Mouse (Mus musculus): ENCODE measurements around the gene Rab22a.

Rab22a gene

DNA sequence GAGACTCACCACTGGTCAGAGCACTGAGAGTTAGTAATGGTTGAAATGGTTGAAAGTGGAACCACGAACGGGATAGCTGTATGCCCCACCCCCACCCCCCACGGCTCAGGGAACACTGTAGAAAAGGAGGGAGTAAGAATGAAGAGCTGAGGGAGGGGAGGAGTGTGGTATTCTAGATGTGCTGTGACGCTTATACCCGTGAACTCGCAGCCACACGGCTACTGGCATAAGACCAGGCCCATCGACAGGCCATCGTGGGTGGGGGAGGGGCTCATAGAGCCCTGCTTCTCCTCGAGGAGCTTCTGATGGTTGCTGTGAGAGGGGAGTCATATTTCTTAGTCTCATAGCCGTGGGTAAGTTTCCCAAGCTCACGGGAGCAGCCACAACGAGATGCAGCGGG, 64.8 kb downstream of the Rab22a start:
- DNase-seq = no peak

DNA sequence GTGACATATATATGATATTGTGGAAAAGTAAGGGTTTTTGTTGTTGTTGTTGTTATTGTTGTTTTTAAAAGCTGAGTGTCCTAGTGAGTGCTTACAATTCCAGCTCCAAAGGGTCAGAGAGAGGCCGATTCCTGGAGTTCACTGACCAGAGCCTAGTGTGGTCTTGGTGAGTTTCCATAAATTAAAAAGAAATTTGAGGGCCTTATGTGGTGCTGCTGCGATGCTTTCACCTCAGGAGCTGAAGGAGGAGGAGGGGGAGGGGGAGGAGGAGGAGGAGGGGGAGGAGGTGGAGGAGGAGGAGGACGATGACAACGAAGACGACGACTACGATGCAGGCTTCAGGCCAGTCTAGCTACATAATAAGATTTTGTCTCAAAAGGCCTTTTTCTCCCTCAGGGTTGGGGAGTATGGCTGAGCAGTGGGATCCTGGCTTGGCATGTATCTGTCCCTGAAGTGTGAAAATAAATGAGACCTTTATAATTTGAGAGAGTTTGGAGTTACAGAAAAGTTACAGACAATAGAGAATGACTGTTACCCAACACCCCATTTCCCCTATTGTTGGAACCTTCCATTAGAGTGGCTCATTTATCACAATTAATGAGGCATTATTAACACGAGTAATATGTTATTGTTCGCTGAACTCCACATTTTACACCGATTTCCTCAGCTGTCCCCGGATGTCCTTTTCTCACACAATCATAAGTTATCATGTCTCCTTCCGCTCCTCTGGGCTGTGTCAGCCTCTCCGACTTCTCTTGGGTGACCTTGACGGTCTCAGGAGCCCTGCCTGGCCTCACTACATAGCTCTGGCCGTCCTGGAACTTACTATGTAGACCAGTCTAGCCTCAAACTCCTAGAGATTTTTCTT, 65.6 kb downstream of the Rab22a start:
- no peak for DNase-seq

DNA sequence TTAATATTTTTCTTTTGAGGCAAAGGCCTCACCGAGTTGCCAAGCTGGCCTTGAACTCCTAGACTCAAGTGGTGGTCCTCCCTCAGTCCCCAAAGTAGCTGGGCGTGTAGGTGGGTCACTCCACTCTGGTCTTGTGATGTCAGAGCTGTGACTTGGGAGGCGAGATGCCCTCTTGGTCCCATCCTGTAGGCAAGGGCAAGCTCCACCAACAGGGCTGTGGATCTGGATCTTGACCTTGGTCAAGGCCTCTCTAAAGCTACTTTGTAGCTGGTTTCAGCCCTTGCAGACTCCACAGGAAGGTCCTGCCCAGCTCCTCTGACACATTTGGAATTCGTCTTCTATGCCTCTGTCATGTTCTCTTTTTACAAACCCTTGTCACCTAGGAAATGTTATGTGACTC, 66.3 kb downstream of the Rab22a start:
- DNase-seq = no peak

DNA sequence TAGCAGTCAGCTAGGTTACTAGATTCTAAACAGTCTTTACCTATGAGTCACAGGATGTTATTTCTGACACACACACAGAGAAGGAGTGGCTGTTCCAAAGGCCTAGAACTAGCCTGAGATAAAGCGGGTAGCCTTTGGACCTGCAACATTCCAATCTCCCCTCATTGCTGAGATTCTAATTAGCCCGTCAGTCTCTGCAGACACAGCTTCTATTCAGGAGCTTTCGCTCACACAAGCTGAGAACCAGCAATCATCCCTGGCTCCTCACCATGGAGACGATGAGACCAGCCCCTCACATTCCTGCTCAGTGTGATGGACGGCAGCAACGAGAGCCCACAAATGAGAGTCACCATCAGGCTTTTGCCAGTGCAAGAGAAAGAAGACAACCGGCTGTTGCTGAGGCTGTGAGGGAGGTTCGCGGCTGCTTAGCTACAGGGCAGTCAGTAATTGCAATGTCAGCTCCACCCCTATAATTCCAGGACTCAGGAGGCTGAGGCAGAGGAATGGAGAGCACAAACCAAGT, 70.9 kb downstream of the Rab22a start:
- no peak for DNase-seq

DNA sequence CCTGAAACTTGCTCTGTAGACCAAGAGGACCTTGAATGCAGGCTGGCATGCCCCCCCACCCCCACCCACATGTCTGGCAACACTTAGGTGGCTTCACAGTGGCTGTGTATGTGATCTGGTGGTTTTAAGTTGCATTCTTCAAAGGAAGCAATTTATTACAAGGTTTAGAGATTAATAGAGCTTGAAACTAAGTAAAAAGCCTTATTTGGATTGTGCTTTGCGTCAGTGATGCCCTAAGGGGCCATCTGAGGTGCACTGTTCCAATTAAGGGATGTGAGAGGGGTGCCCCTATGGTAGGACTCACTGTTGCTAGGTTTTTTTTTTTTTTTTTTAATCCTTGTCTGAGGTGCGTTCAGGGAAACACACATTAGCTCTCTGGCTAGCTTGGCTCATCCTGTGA, 74.9 kb downstream of the Rab22a start:
- no peak for DNase-seq

DNA sequence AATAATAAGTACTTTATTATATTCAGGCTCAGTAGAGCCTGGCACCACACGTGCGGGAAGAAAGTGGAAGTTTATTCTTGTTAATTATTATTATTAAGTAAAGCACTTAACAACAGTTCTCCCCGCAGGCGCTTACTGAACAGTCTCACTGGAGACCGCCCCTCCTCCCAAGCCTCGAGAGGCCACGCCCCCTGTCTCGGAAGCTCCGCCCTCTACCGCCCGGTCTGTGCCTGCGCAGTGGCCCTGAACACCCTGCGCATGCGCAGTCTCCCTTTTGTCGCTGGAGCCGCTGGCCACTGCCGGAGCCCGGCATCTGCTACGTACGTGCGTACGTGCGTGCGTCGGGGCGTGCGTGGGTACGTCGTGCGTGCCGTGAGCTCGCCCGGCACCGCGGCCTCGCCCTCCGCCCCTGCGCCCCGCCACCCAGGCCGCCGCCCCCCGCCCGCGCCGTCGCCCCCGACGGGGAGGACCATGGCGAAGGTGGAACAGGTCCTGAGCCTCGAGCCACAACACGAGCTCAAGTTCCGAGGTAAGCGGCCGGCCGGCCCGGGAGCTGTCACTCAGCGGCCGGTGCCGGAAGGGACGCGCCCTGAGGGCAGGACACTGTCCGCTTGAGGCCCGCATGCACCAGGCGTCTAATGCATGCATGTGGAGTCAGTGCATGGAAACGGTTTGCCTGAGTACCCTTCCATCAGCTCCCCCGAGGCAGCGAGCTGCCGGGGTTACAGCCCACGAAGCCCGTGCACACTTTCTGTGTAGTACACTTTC, 77.8 kb downstream of the Rab22a start, which contains the start of gene Vapb:
TSS of gene Vapb (plus strand) at position 290 of the 768 bp plus-strand sequence.
- DNase-seq = peak; percentile 99 to 100

DNA sequence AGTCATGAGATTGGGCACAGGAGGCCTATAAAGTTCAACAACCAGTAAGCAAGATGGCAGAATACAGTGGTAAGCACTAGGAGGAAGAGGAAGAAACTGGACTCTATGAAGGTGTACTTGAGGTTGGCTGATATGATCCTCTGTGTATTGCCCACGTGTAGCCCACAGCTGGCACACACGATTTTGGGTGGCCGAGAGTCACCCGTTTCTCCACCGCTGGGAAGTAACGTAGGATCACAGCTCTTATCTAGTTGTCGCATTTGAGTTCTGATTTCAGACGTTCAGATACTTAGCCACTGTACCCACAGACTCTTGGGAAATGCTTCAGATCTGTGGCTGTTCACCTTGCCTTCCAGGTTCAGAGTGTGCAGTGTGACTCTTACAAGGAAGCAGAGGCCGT, 78.7 kb downstream of the Rab22a start:
- no peak for DNase-seq

DNA sequence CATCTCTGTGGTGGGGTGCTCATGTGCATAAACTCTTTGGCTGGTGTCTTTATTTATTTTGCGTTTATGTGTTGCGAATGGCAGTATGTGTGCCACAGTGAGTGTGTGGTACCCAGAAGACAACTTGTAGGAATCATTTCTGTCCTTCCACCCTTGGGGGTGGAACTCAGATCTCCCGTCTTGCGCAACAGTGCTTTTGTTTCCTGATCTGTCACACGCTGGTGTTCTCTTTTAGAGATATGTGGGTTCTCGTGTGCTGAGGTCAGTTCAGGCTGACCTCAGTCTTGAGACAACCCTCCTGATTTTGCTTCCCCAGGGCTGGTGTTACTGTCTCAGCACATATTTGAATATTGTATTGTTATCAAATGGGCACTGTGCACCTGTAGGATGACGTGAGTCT, 79.5 kb downstream of the Rab22a start:
- no peak for DNase-seq

DNA sequence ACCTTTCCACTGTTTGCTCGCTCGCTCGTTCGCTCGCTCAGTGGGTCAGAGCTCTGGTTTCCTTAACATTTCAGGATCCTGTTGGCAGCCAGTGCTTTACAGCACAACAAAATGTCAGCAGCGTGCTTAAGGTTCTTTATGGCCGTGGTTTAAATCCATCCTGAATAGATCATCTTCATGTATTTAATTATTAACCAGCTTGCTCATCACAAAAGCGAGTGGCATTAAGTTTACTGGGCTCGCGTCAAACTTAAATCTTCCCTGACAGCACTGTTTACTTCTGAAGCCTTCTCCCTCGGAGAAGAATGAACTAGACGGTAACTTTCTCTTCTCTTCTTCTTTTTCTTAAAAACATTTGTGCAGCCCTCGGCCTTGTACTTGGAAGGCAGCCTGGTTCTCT, 82.5 kb downstream of the Rab22a start:
- DNase-seq = no peak

DNA sequence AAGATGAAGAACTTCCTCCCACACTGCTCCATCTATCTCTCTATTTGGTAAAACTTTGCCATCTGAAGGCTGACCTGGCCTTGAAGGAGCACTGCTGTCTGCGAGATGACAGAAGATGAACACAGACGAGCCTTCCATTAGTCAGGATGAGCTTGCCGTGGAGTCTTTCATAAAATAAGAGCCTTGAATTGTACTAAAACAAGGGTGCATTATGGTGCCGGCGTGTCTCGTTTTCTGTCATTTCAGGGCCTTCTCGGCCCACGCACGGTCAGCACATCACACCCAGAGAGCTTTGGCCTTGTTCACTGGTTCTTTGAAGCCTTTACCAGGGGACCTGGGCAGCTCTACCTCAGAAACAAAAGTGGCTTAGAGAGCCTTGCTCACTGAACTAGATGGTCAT, 83.2 kb downstream of the Rab22a start:
- no peak for DNase-seq

DNA sequence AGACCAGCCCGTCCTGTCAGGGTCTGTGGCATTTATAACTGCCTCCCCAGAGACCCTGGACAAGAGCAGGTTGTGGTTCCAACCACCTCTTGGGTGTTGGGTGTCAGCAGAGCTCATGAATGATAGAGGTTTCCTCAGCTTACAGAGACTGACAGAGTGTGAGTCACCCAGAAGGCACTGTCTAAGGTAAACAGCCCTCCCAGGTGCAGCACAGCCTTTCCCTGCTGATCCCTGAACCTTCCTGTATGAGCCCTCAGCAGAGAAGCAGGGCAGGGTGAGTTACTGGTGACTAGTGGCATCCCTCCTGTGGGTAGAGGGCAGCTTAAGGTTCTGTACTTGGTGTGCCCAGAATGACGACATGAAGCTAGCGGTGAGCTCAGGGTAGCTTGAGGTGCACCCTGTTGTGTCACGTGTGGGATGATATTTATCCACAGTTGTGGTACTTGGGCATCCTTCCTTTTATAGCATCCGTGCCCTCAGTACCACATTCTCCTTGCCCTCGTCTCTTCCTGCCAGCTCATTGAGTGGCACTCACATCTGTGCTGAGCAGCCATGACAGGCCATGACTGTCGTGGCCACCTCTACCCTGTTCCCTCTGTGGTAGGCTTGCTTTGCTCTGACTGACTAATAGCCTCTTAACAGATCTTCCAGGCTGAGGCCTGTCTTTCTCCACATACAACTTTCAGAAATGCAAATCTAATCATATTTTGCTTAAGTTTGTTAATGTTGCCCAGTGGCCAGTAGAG, 84.7 kb downstream of the Rab22a start:
- DNase-seq = no peak

DNA sequence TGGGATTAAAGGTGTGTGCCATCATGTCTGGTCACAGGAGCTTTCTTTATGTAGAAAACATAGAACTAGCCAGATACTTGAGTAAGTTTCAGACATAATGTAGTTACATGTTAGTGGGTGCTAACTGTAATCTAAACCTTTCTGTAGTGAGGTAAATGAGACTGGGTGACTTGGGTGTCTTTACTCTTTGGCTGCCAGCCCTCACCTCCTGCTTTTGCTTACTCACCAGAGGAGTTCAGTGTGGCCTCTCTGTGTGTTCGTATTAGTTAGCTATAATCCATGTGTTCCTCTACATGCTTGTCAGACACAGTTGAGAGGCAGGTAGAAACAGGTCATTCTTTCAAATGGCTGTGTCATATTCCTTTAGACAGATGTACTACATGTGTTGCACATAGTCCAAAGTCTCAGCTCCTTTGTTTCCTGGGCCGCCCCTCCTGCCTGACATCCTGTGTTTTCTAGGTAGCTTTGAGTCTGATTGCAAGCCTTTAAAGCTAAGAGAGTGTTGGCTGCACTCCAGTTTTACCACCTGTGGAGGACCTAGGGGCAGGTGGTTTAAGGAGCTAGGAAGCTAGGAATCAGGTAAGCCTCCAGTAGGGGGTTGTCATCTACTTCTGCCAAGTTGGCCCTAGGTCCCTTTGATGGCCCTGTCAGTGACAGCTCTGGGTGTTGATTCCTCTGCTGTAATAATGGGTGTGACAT, 89.5 kb downstream of the Rab22a start:
- no peak for DNase-seq

DNA sequence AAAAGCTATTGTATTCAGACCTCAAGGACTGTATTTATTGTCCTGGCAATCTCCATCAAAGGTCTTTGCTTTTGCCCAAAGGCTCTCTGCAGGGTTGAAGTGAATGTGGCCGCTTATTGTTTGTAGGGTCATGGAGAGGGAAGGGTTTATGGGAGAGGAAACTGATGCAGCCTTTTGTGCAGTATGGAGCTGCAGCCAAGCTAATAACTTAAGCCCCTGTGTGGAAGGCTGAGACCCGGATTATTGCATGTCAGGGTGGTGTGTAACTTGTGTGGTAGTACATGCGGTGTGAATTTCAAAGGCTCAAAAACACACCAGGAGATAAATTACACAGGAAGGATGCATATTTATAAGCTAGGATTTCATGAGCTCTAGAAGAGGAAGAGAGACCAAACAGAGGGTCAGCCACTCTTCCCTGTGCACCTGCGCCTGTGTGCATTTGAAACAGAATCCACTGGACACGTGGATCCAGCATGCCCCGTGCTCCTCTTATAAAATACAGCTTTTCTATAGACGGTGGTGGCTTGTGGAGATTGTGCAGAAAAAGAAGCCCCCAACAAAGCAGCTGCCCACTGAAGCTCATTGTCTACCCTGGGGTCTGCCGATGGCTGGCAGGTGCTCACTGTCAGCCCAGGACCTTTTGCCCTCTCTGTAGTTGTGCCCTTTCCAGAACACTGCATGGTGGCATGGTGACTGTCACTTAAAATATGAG, 96.0 kb downstream of the Rab22a start:
- no peak for DNase-seq
